Mouse (Mus musculus) bone marrow macrophage, adult 2 months (primary cell): ENCODE data around the gene Fam187b. TPM values are rescaled to one million over a fixed set of nuclear protein-coding genes. Genes with fewer than 3 reads are reported as not detected.

Experiments used
- H3K27ac ChIP-seq: 2 replicates; pipeline ENCODE4 v1.5.1; 2012; ENCODE audit warnings: low read depth, low read length; ENCODE audit not compliant: insufficient read depth
- H3K4me1 ChIP-seq: 2 replicates; pipeline ENCODE4 v1.6.1; 2012; ENCODE audit warnings: low read length; ENCODE audit not compliant: control insufficient read depth, insufficient read depth
- H3K4me3 ChIP-seq: 2 replicates; pipeline ENCODE4 v1.5.1; 2012; ENCODE audit warnings: mild to moderate bottlenecking, low read length, moderate library complexity; ENCODE audit not compliant: insufficient read depth
- CTCF ChIP-seq: IDR thresholded peaks from 2 replicates; pipeline ENCODE4 v1.5.1; 2012; ENCODE audit warnings: low read depth, mild to moderate bottlenecking, low read length, moderate library complexity
- POLR2A ChIP-seq: IDR thresholded peaks from 2 replicates; pipeline ENCODE4 v1.6.1; 2012; ENCODE audit warnings: mild to moderate bottlenecking, low read depth, low read length, borderline replicate concordance
- polyA plus RNA-seq: library from polyadenylated mRNA; stranded (reverse); fragments of >200 nt; gene quantifications from 2 replicates; pipeline ENCODE4 v1.2.4, GENCODE M21; 2012; ENCODE audit not compliant: missing spikeins, insufficient read depth, insufficient read length

Fam187b gene
- polyA plus RNA-seq, 1 experiment = 4.6 TPM

- peaks cover 39% of the 10 kb centered on the region for H3K4me1 ChIP-seq
- H3K27ac ChIP-seq = peak overlapping the region; percentile 98
- TF ChIP-seq CTCF (no peak), POLR2A (no peak)
- no peak overlapping the region for H3K4me3 ChIP-seq
Measured at GRCm38 (mm10) chr7:31008175-31008574, 34.6 kb downstream of the Fam187b start.

GRCm38 (mm10) chr7:31008889-31009288, 35.3 kb downstream of the Fam187b start:
- Histone ChIP-seq H3K4me1 (peaks cover 36% of the 10 kb centered on the region), H3K4me3 (no peak overlapping the region), H3K27ac (peak overlapping the region; percentile 93)
- TF ChIP-seq CTCF (no peak), POLR2A (no peak)

- Histone ChIP-seq H3K27ac (no peak overlapping the region), H3K4me3 (no peak overlapping the region), H3K4me1 (peaks cover 28% of the 10 kb centered on the region)
- no peak for TF ChIP-seq POLR2A
- TF ChIP-seq CTCF = no peak
Measured at GRCm38 (mm10) chr7:31012971-31013370, 39.4 kb downstream of the Fam187b start.

DNA sequence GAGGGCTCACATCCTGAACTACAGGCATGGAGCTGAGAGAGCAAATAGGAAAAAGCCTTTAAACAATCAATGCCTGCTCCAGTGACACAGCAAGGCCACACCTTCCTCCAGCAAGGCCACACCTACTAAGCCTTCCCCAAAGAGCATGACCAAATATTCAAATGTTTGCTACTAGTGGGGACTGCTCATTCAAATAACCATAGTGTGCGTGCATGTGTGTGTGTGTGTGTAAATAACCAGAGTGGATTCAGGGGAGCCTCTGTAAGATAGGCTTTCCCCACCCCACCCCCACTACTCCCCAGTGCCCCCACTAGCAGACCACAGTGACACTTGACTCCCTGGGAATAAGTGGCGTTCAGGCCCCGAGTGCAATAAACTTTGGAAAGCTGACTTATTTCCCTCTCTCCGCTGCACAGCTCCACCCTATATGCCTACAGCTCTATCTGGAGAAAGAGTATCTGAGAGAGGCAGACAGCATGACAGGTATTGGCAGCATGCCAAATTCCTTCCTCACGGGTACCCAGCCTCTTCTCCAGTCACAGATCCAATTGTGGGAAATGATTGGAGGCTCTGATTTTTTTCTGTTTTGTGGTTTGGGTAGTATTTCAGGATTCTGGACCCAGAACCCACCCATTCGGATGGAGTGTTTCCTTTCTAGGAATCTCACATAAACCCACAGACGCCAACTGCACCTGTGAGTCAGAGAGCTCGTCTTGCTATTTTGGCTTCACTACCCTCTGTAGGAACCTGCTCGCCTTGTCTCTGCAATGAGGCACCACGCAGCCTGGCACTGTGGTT, 43.7 kb downstream of the Fam187b start:
- peaks cover 27% of the 10 kb centered on the region for H3K4me1 ChIP-seq
- no peak for TF ChIP-seq POLR2A
- no peak for TF ChIP-seq CTCF
- no peak overlapping the region for H3K27ac ChIP-seq
- no peak overlapping the region for H3K4me3 ChIP-seq

DNA sequence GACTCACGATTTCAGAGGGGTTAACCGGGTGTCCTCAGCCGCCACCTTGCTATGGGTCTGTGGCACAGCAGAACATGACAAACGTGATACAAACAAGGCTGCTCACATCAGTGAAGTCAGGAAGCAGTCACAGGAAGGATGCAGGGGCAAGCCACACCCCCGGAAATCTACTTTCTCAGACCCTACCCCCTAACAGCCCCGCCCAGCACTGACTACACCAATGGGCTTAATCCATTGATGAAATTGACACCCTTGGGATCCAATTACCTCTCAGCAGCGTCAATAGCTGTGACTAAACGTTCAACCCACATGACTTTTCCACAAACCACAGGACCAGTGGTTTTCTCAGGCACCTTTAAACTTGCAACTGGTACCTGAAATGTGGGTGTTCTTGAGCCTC, 55.0 kb downstream of the Fam187b start:
- Histone ChIP-seq H3K4me3 (no peak overlapping the region), H3K27ac (no peak overlapping the region), H3K4me1 (peaks cover 22% of the 10 kb centered on the region)
- no peak for TF ChIP-seq CTCF
- no peak for TF ChIP-seq POLR2A

DNA sequence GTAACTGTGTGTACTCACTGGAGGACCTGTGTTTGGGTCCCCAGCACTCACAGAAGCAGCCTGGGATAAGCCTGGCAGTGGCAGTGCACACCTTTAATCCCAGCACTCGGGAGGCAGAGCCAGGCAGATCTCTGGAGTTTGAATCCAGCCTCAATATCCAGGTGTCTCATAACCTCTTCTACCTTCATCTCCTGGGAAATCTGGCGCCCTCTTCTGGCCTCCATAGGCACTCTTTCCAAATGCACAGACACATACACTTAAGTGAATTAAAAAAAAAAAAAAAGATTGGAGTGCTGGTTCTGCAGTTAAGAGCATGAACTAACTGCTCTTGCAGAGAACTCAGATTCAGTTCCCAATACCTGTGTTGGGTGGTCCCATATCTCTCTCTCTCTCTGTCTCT, 57.1 kb downstream of the Fam187b start:
- Histone ChIP-seq H3K27ac (no peak overlapping the region), H3K4me1 (peaks cover 38% of the 10 kb centered on the region), H3K4me3 (no peak overlapping the region)
- TF ChIP-seq CTCF (peak; percentile 11; the same call in 1 of the 2 replicates), POLR2A (no peak)

- Histone ChIP-seq H3K4me3 (no peak overlapping the region), H3K4me1 (peaks cover 42% of the 10 kb centered on the region), H3K27ac (peak overlapping the region; percentile 80)
- TF ChIP-seq CTCF (no peak), POLR2A (no peak)
Measured at GRCm38 (mm10) chr7:31031731-31032130, 58.1 kb downstream of the Fam187b start.

- Histone ChIP-seq H3K4me3 (no peak overlapping the region), H3K4me1 (peaks cover 51% of the 10 kb centered on the region), H3K27ac (peak overlapping the region; percentile 75)
- TF ChIP-seq CTCF (no peak), POLR2A (no peak)
Measured at GRCm38 (mm10) chr7:31033409-31034165, 60.0 kb downstream of the Fam187b start.

DNA sequence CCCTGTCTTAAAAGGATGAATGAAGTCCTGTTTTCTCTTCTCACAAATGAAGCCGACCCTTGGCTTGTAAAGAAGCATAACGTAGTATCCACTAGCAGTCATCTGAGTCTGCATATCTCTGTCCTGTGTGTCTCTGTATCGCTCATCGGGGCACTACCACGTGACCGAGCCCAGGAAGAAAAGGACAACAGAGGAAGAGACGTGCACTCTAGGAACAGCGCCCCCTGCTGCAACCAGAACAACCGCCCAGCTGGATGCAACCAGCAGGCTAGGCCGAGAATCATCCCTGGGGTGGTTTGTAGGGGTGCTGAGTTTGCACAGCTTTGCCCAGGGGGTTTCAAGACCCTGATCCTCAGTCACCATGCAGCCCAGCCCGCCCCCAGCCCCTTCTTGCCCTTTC, 61.2 kb downstream of the Fam187b start:
- peak; percentile 62; the same call in 1 of the 2 replicates for TF ChIP-seq CTCF
- no peak for TF ChIP-seq POLR2A
- Histone ChIP-seq H3K4me1 (peaks cover 54% of the 10 kb centered on the region), H3K4me3 (no peak overlapping the region), H3K27ac (peak overlapping the region; percentile 71)

DNA sequence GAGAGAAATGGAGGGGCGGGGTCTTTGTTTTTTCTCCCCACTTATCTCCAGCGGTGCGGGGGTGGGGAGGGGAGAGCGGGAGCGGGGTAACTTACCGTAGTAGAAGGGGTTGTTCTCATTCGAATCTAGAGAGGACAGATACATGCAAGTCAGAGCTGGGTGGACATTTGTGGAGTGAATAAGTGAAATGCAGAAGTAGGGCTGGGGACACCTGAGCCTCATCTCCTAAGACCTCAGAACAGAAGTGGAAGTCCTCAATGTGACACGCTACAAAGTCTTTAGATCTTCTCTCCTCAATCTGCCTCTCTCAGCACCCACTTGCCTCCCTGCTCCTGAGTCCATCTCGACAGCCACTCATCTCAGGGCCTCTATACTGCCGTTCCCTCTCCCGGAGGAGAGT, 61.7 kb downstream of the Fam187b start:
- H3K27ac ChIP-seq = no peak overlapping the region
- no peak for TF ChIP-seq CTCF
- no peak for TF ChIP-seq POLR2A
- H3K4me1 ChIP-seq = peaks cover 56% of the 10 kb centered on the region
- H3K4me3 ChIP-seq = no peak overlapping the region
